Mouse (Mus musculus) embryonic facial prominence, embryonic 11.5 days (tissue): ENCODE results near the gene Slc8b1. TPM values are rescaled to one million over a fixed set of nuclear protein-coding genes. Genes with fewer than 3 reads are reported as not detected.
A peak's percentile ranks its signal among the peaks of the same experiment; 100 is the strongest.

Source experiments
- ATAC-seq: fragments of 200-750 bp; cut with Nextera tagmentation; replicated peaks from 2 replicates; pipeline ENCODE4 v1.8.0; 2017; ENCODE audit warnings: low read depth; ENCODE audit not compliant: insufficient number of reproducible peaks, low FRiP score, low TSS enrichment
- DNase-seq: peaks from one replicate; pipeline ENCODE4 v3.0.0-alpha.2; 2015; ENCODE audit warnings: low spot score
- H3K27ac ChIP-seq: fragments of 300-500 bp; sonication (generic); replicated peaks from 2 replicates; pipeline ENCODE4 v1.5.1; 2014; ENCODE audit warnings: mild to moderate bottlenecking, low read depth, low read length, control low read depth
- H3K27me3 ChIP-seq: fragments of 300-500 bp; sonication (generic); 2 replicates; pipeline ENCODE4 v1.6.1; 2014; ENCODE audit warnings: mild to moderate bottlenecking, low read length, moderate library complexity, mixed read lengths; ENCODE audit not compliant: control insufficient read depth, insufficient read depth
- H3K36me3 ChIP-seq: fragments of 300-500 bp; sonication (generic); replicated peaks from 2 replicates; pipeline ENCODE4 v1.6.1; 2014; ENCODE audit warnings: low read depth, mild to moderate bottlenecking, low read length, moderate library complexity, mixed read lengths; ENCODE audit not compliant: control insufficient read depth, insufficient read depth
- H3K4me1 ChIP-seq: fragments of 300-500 bp; sonication (generic); 2 replicates; pipeline ENCODE4 v1.6.1; 2014; ENCODE audit warnings: low read length, mixed read lengths; ENCODE audit not compliant: control insufficient read depth, insufficient read depth
- H3K4me2 ChIP-seq: fragments of 300-500 bp; sonication (generic); 2 replicates; pipeline ENCODE4 v1.6.1; 2014; ENCODE audit warnings: low read depth, mild to moderate bottlenecking, control low read depth, low read length, moderate library complexity
- H3K4me3 ChIP-seq: fragments of 300-500 bp; sonication (generic); 2 replicates; pipeline ENCODE4 v1.5.1; 2014; ENCODE audit warnings: low read depth, low read length, control low read depth
- H3K9ac ChIP-seq: fragments of 300-500 bp; sonication (generic); replicated peaks from 2 replicates; pipeline ENCODE4 v1.6.1; 2014; ENCODE audit warnings: mild to moderate bottlenecking, control low read depth, low read length
- H3K9me3 ChIP-seq: fragments of 300-500 bp; sonication (generic); replicated peaks from 2 replicates; pipeline ENCODE4 v1.6.1; 2016; ENCODE audit warnings: mild to moderate bottlenecking, low read length, inconsistent platforms, mixed read lengths; ENCODE audit not compliant: control insufficient read depth
- WGBS: fragments of 180-500 bp; shearing (Covaris S2); extraction: QIAGEN DNeasy Blood & Tissue Kit; methylation state at CpG from one replicate; pipeline ENCODE4 v1.1.7; 2014; 5-methylcytosine and 5-hydroxymethylcytosine counted together
- polyA plus RNA-seq: library from polyadenylated mRNA; unstranded; fragments of >200 nt; fragmentation: Nextera tagmentation; extraction: Ambion mirVana; gene quantifications from 2 replicates; pipeline ENCODE4 v1.2.1, GENCODE M21; 2014

Slc8b1 gene
- 1.3 and 1.8 TPM in 2 replicates for polyA plus RNA-seq

- DNase-seq: peak; percentile 96
- H3K27me3 ChIP-seq: no peaks in the 10 kb centered on the region
- WGBS: under 1% methylated on average over 36 of the region's 36 CpGs
- ATAC-seq: peak; percentile 73
- H3K9me3 ChIP-seq: no peaks in the 10 kb centered on the region
- H3K4me2 ChIP-seq: peak within 1 kb of the TSS; percentile 61
- H3K27ac ChIP-seq: no peak within 1 kb of the TSS
- no peaks in the 10 kb centered on the region for H3K36me3 ChIP-seq
- H3K9ac ChIP-seq: peak within 1 kb of the TSS; percentile 44
- H3K4me3 ChIP-seq: peak within 1 kb of the TSS; percentile 43
- H3K4me1 ChIP-seq: no peaks in the 10 kb centered on the region; the same call in 1 of the 2 replicates
Measured at GRCm38 (mm10) chr5:120510982-120511642, at the start of gene Slc8b1. Gene Slc8b1 (plus strand): TSS chr5:120511168.

GRCm38 (mm10) chr5:120461902-120462301, 49.1 kb upstream of the Slc8b1 start:
- no peaks in the 10 kb centered on the region; the same call in 1 of the 2 replicates for H3K4me1 ChIP-seq
- H3K27ac ChIP-seq: no peak overlapping the region
- H3K9me3 ChIP-seq: no peaks in the 10 kb centered on the region
- no peak for ATAC-seq
- no peaks in the 10 kb centered on the region for H3K27me3 ChIP-seq
- 70% methylated on average over 13 of the region's 15 CpGs for WGBS
- H3K9ac ChIP-seq: no peak overlapping the region
- no peak for DNase-seq
- H3K4me3 ChIP-seq: no peak overlapping the region
- H3K36me3 ChIP-seq: no peaks in the 10 kb centered on the region
- H3K4me2 ChIP-seq: no peak overlapping the region

- Histone ChIP-seq H3K4me2 (no peak overlapping the region), H3K27me3 (no peaks in the 10 kb centered on the region), H3K4me3 (no peak overlapping the region), H3K9ac (no peak overlapping the region), H3K27ac (no peak overlapping the region), H3K4me1 (no peaks in the 10 kb centered on the region), H3K9me3 (no peaks in the 10 kb centered on the region), H3K36me3 (no peaks in the 10 kb centered on the region)
- peak; percentile 36 for DNase-seq
- WGBS: 86% methylated on average over 4 of the region's 4 CpGs
- ATAC-seq: no peak
Measured at GRCm38 (mm10) chr5:120464321-120464720, 46.6 kb upstream of the Slc8b1 start.

- 39% methylated on average over 5 of the region's 5 CpGs for WGBS
- DNase-seq: no peak
- Histone ChIP-seq H3K36me3 (no peaks in the 10 kb centered on the region), H3K27me3 (no peaks in the 10 kb centered on the region), H3K4me1 (no peaks in the 10 kb centered on the region), H3K9ac (no peak overlapping the region), H3K27ac (no peak overlapping the region), H3K4me3 (no peak overlapping the region), H3K4me2 (no peak overlapping the region), H3K9me3 (no peaks in the 10 kb centered on the region)
- ATAC-seq: no peak
Measured at GRCm38 (mm10) chr5:120465062-120465461, 45.9 kb upstream of the Slc8b1 start.

- DNase-seq (no peak), ATAC-seq (no peak)
- Histone ChIP-seq H3K4me1 (no peaks in the 10 kb centered on the region), H3K4me3 (no peak overlapping the region), H3K27ac (no peak overlapping the region), H3K36me3 (no peaks in the 10 kb centered on the region), H3K4me2 (no peak overlapping the region), H3K9me3 (no peaks in the 10 kb centered on the region), H3K27me3 (no peaks in the 10 kb centered on the region), H3K9ac (no peak overlapping the region)
- 91% methylated on average over 6 of the region's 6 CpGs for WGBS
Measured at GRCm38 (mm10) chr5:120465860-120466259, 45.1 kb upstream of the Slc8b1 start.

- Histone ChIP-seq H3K9ac (no peak overlapping the region), H3K4me3 (0 out of 2 replicates have a peak overlapping the region, but pooled peaks have one; percentile 16), H3K9me3 (no peaks in the 10 kb centered on the region), H3K36me3 (no peaks in the 10 kb centered on the region), H3K4me1 (no peaks in the 10 kb centered on the region), H3K27me3 (no peaks in the 10 kb centered on the region), H3K27ac (no peak overlapping the region), H3K4me2 (peak overlapping the region; percentile 14)
- DNase-seq (peak; percentile 29), ATAC-seq (no peak)
- 5% methylated on average over 4 of the region's 4 CpGs for WGBS
Measured at GRCm38 (mm10) chr5:120467026-120467425, 43.9 kb upstream of the Slc8b1 start.

GRCm38 (mm10) chr5:120468336-120468735, 42.6 kb upstream of the Slc8b1 start:
- Histone ChIP-seq H3K4me1 (no peaks in the 10 kb centered on the region), H3K4me3 (no peak overlapping the region), H3K27ac (no peak overlapping the region), H3K27me3 (no peaks in the 10 kb centered on the region), H3K4me2 (no peak overlapping the region), H3K9ac (no peak overlapping the region), H3K9me3 (no peaks in the 10 kb centered on the region), H3K36me3 (no peaks in the 10 kb centered on the region)
- 87% methylated on average over 5 of the region's 5 CpGs for WGBS
- ATAC-seq (no peak), DNase-seq (no peak)

GRCm38 (mm10) chr5:120468830-120469229, 42.1 kb upstream of the Slc8b1 start:
- 90% methylated on average over 6 of the region's 6 CpGs for WGBS
- H3K4me3 ChIP-seq: no peak overlapping the region
- no peaks in the 10 kb centered on the region for H3K27me3 ChIP-seq
- no peaks in the 10 kb centered on the region for H3K36me3 ChIP-seq
- no peak overlapping the region for H3K9ac ChIP-seq
- DNase-seq (no peak), ATAC-seq (no peak)
- H3K4me2 ChIP-seq: no peak overlapping the region
- no peak overlapping the region for H3K27ac ChIP-seq
- no peaks in the 10 kb centered on the region for H3K4me1 ChIP-seq
- H3K9me3 ChIP-seq: no peaks in the 10 kb centered on the region
